Mouse (Mus musculus): Measurements from ENCODE around the gene Myh10. TPM values are rescaled to one million over a fixed set of nuclear protein-coding genes. Genes with fewer than 3 reads are reported as not detected.
A peak's percentile ranks its signal among the peaks of the same experiment; 100 is the strongest.

The Myh10 gene
- polyA plus RNA-seq, 1 experiment from 2014 or later, result 81.1 TPM

DNA sequence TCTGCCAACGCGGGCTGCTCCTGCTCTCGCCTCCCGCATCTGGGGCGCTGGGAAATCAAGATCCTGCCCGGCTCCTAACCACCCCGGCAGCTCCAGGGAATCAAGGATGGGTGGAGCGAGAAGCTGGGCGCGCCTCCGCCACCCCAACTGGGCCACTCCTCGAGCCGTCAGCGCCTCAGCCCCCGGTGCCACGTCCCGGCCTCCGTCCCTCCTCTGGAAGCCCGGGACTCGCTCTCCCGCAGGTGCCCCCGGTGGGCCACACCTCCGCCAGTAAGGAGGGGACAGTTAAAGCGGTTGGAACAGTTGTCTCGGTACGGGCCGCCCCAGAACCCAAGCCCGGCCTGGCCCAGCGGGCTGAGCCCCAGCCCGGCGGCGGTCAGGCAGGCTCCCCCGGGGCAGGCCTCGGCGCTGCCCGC, 161.1 kb downstream of the Myh10 start:
- no peaks in the 10 kb centered on the region for H3K27me3 ChIP-seq (ENCODE audit: control insufficient read depth, insufficient read depth, low read length)
- peak overlapping the region; percentile 93 for H3K9ac ChIP-seq (ENCODE audit: low read length)
- peak overlapping the region; percentile 97 for H3K27ac ChIP-seq (ENCODE audit: low read length)
- H3K36me3 ChIP-seq (ENCODE audit: control insufficient read depth, insufficient read depth), result no peaks in the 10 kb centered on the region
- peaks cover 21% of the 10 kb centered on the region for H3K4me1 ChIP-seq (ENCODE audit: control insufficient read depth, insufficient read depth, low read length)
- H3K9me3 ChIP-seq (replicated peaks; ENCODE audit: control insufficient read depth, low read length), result no peaks in the 10 kb centered on the region
- 0% methylated on average over 35 of the region's 36 CpGs for WGBS
- peak overlapping the region; percentile 84 for H3K4me3 ChIP-seq (ENCODE audit: low read length)
- H3K4me2 ChIP-seq (ENCODE audit: low read depth, low read length), result peak overlapping the region; percentile 88
- peak; percentile 57 for ATAC-seq (replicated peaks; ENCODE audit: extremely low read depth, insufficient read depth, low FRiP score)

DNA sequence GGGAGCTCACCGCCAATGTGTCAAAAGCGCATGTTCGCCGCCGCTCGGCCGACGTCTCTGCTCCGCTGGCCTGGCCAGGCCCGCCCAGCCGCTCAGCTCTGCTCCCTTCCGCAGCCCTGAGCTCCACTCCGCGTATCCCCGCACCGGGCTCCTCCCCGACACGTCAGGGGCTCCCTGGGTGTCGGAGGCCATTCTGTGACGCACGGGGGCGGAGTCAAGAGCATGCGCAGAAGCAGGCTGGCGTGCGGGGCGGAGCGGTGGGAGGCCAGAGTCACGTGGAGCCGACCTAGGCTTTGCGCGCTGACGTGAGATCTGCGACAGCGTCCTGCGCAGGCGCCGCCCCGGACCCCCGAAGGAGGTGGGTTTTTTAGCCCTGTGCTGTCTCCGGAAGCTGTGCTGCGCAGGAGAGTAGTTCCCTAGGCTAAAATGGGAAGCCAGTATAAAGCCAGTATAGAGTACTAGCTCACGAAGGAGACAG, 161.6 kb downstream of the Myh10 start:
- H3K9ac ChIP-seq (ENCODE audit: low read length), result peak overlapping the region; percentile 93
- no peaks in the 10 kb centered on the region for H3K9me3 ChIP-seq (replicated peaks; ENCODE audit: control insufficient read depth, low read length)
- peak overlapping the region; percentile 97 for H3K27ac ChIP-seq (ENCODE audit: low read length)
- no peaks in the 10 kb centered on the region for H3K27me3 ChIP-seq (ENCODE audit: control insufficient read depth, insufficient read depth, low read length)
- peaks cover 18% of the 10 kb centered on the region for H3K4me1 ChIP-seq (ENCODE audit: control insufficient read depth, insufficient read depth, low read length)
- H3K4me3 ChIP-seq (ENCODE audit: low read length), result peak overlapping the region; percentile 84
- H3K4me2 ChIP-seq (ENCODE audit: low read depth, low read length), result peak overlapping the region; percentile 88
- 0% methylated on average over 40 of the region's 42 CpGs for WGBS
- peak; percentile 98 for ATAC-seq (replicated peaks; ENCODE audit: extremely low read depth, insufficient read depth, low FRiP score)
- no peaks in the 10 kb centered on the region for H3K36me3 ChIP-seq (ENCODE audit: control insufficient read depth, insufficient read depth)

DNA sequence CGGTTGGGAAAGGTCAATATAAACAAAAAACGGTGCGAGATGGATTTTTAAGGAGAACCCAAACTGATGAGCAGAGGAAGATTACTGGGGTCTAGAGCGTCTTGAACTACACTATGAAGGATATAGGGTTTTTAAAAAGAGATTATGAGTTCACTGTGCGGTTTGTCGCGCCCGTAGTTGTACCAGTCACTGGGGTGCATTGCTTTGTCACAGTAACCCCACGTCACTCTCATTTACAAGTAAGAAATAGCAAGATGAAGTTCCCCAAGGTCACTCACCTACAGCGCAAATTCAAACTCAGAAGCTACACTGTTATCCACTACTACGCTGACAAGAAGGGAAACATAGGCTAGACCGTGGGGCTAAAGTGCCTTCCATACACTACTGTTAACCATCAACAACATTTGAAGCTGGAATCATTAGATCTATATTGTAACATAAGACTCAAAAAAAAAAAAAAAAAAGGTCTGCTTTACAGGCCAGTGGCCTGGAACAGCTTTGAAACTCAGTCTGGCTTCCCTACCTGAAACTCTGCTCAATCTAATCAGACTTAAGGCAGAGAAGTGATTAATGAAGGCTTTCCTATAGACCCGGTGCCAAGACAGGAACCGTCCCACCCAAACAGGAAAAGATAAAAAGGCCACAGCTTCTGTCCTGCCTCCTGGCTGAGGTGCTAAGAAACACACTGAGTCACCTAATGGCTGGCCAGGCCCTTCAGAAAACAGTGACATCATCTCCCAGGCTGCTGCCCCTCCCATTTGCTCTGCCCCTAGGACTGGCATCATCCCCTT, 162.4 kb downstream of the Myh10 start:
- Histone ChIP-seq H3K4me1 (ENCODE audit: control insufficient read depth, insufficient read depth, low read length) (peaks cover 17% of the 10 kb centered on the region), H3K36me3 (ENCODE audit: control insufficient read depth, insufficient read depth) (no peaks in the 10 kb centered on the region), H3K9me3 (replicated peaks; ENCODE audit: control insufficient read depth, low read length) (no peaks in the 10 kb centered on the region), H3K27ac (ENCODE audit: low read length) (peak overlapping the region; percentile 92), H3K4me2 (ENCODE audit: low read depth, low read length) (peak overlapping the region; percentile 80), H3K4me3 (ENCODE audit: low read length) (peak overlapping the region; percentile 56), H3K9ac (ENCODE audit: low read length) (peak overlapping the region; percentile 76), H3K27me3 (ENCODE audit: control insufficient read depth, insufficient read depth, low read length) (no peaks in the 10 kb centered on the region)
- no peak for ATAC-seq (replicated peaks; ENCODE audit: extremely low read depth, insufficient read depth, low FRiP score)
- 31% methylated on average over 14 of the region's 14 CpGs for WGBS

DNA sequence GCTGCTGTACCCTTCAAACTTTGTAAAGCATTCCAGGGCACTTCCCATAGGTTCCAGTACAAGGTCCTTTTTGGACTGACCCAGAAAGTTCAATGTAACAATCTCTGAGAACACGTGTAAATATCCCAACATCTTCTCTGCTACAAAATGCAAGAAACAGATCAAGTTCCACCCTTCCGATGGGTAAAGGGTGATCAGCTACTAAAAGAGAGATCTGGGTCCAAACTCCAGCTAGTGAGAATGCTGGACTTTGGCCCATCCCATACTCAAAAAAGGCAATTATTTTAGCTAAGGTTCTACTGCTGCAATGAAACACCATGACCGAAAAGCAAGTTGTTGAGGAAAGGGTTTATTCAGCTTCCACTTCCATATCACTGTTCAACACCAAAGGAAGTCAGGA, 163.3 kb downstream of the Myh10 start:
- Histone ChIP-seq H3K27me3 (ENCODE audit: control insufficient read depth, insufficient read depth, low read length) (no peaks in the 10 kb centered on the region), H3K9ac (ENCODE audit: low read length) (no peak overlapping the region), H3K4me1 (ENCODE audit: control insufficient read depth, insufficient read depth, low read length) (peaks cover 17% of the 10 kb centered on the region), H3K4me3 (ENCODE audit: low read length) (no peak overlapping the region), H3K27ac (ENCODE audit: low read length) (peak overlapping the region; percentile 53), H3K4me2 (ENCODE audit: low read depth, low read length) (no peak overlapping the region), H3K9me3 (replicated peaks; ENCODE audit: control insufficient read depth, low read length) (no peaks in the 10 kb centered on the region), H3K36me3 (ENCODE audit: control insufficient read depth, insufficient read depth) (no peaks in the 10 kb centered on the region)
- WGBS, result 78% methylated on average over 3 of the region's 3 CpGs
- no peak for ATAC-seq (replicated peaks; ENCODE audit: extremely low read depth, insufficient read depth, low FRiP score)

DNA sequence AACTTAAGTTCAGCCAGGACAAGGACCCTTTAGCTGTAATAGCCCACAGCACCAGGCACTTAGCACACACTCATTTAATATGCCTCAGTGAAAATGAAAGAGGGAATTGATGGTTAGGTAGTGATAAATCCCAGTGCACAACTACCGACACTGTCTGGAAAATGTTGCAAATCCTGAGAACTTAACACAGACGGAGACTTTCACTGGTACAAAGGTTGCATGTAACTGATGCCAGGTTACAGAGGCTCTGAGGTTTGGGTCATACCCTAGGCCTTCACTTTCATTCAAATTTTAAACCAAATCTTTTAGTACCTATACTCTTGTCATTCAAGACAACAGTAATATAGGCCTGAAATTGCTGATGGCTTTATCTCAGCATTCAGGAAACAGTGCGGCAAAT, 166.0 kb downstream of the Myh10 start:
- 78% methylated on average over 3 of the region's 3 CpGs for WGBS

DNA sequence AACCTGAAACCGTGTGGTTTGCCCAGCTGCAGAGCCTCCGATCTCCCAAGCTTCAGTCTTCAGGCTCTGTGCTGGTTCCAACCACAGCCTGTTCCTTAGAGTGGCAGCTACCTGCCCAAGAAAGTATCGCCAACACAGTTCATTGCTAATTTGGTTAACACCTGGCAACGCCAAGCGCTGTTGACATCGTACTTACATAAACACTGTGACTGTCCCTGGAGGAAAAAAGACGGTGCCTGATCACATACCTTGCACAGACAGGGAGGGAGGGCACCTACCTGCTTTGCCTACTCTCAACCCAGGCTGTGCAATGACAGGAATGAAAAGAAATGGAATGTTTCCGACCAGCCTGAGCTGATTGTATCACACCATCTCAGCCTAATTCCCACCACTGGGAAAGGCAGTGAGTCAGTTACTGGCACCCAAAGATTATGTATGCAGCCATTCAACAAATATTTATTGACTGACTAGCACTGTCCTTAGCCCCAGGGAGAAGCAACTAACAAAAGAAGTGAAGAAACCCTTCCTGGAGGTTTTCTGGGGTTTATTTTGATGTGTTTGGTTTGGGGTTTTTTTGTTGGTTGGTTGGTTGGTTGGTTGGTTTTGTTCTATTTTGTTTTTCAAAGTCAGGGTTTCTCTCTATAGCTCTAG, 168.7 kb downstream of the Myh10 start:
- no peak for ATAC-seq (replicated peaks; ENCODE audit: extremely low read depth, insufficient read depth, low FRiP score)
- H3K27me3 ChIP-seq (ENCODE audit: control insufficient read depth, insufficient read depth, low read length), result no peaks in the 10 kb centered on the region
- no peaks in the 10 kb centered on the region for H3K9me3 ChIP-seq (replicated peaks; ENCODE audit: control insufficient read depth, low read length)
- H3K9ac ChIP-seq (ENCODE audit: low read length), result no peak overlapping the region
- H3K4me1 ChIP-seq (ENCODE audit: control insufficient read depth, insufficient read depth, low read length), result peaks cover 19% of the 10 kb centered on the region
- 75% methylated on average over 8 of the region's 8 CpGs for WGBS
- H3K4me3 ChIP-seq (ENCODE audit: low read length), result no peak overlapping the region
- no peaks in the 10 kb centered on the region for H3K36me3 ChIP-seq (ENCODE audit: control insufficient read depth, insufficient read depth)
- no peak overlapping the region for H3K4me2 ChIP-seq (ENCODE audit: low read depth, low read length)
- no peak overlapping the region for H3K27ac ChIP-seq (ENCODE audit: low read length)

More for the DNA sequence above, 166.0 kb downstream of the Myh10 start:
- Histone ChIP-seq H3K36me3 (ENCODE audit: control insufficient read depth, insufficient read depth) (no peaks in the 10 kb centered on the region), H3K4me2 (ENCODE audit: low read depth, low read length) (no peak overlapping the region), H3K27ac (ENCODE audit: low read length) (no peak overlapping the region), H3K4me1 (ENCODE audit: control insufficient read depth, insufficient read depth, low read length) (peaks cover 5% of the 10 kb centered on the region), H3K27me3 (ENCODE audit: control insufficient read depth, insufficient read depth, low read length) (no peaks in the 10 kb centered on the region), H3K4me3 (ENCODE audit: low read length) (no peak overlapping the region), H3K9me3 (replicated peaks; ENCODE audit: control insufficient read depth, low read length) (no peaks in the 10 kb centered on the region), H3K9ac (ENCODE audit: low read length) (no peak overlapping the region)
- no peak for ATAC-seq (replicated peaks; ENCODE audit: extremely low read depth, insufficient read depth, low FRiP score)

DNA sequence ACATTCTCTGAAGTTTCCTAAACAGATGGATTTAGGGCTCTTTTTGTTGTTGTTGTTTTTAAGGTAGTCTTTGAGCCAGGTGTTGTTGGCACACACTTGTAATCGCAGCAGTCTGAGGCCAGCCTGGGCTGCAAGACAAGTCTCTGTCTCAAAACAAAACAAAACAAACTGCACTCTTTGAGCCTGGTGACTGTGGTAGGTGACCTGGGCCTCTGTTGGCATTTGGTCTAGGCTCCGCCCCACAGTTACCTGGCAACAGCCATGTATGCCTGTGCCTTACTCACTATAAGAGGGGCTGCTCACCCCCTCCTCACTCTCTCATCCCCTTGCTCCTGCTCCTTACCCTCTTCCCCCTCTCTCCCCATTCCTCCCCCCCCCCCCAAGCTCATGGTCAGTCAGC, 170.9 kb downstream of the Myh10 start:
- Histone ChIP-seq H3K4me1 (ENCODE audit: control insufficient read depth, insufficient read depth, low read length) (peaks cover 22% of the 10 kb centered on the region), H3K27me3 (ENCODE audit: control insufficient read depth, insufficient read depth, low read length) (no peaks in the 10 kb centered on the region), H3K4me2 (ENCODE audit: low read depth, low read length) (no peak overlapping the region), H3K4me3 (ENCODE audit: low read length) (no peak overlapping the region), H3K9ac (ENCODE audit: low read length) (no peak overlapping the region), H3K27ac (ENCODE audit: low read length) (no peak overlapping the region), H3K9me3 (replicated peaks; ENCODE audit: control insufficient read depth, low read length) (no peaks in the 10 kb centered on the region), H3K36me3 (ENCODE audit: control insufficient read depth, insufficient read depth) (no peaks in the 10 kb centered on the region)
- WGBS, result 71% methylated on average over 2 of the region's 2 CpGs
- no peak for ATAC-seq (replicated peaks; ENCODE audit: extremely low read depth, insufficient read depth, low FRiP score)

DNA sequence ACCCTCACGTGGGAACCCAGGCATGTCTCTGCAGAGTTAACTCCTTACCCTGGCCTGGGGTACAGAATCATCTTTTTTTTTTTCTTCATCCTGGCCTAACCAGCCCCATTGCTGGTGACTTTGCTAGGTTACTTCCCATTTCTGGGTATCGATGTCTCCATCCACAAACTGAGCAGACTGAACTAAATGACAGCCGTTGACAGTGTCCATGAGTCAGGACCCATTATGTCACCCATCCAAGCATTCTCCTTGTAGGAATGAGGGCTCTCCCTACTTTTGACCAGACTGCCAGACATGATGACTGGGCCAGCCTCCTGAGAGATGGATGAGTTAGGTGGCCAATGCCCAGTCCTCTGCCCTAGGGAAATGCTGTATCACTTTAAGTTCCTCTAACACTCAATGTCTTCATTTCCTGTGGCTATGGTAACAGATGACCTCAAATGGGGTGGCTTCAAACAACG, 172.3 kb downstream of the Myh10 start:
- no peak overlapping the region; the same call in 1 of the 2 replicates for H3K27ac ChIP-seq (ENCODE audit: low read length)
- H3K27me3 ChIP-seq (ENCODE audit: control insufficient read depth, insufficient read depth, low read length), result no peaks in the 10 kb centered on the region
- WGBS, result 65% methylated on average over 4 of the region's 4 CpGs
- H3K4me2 ChIP-seq (ENCODE audit: low read depth, low read length), result no peak overlapping the region
- no peak overlapping the region for H3K4me3 ChIP-seq (ENCODE audit: low read length)
- no peaks in the 10 kb centered on the region for H3K36me3 ChIP-seq (ENCODE audit: control insufficient read depth, insufficient read depth)
- no peak for ATAC-seq (replicated peaks; ENCODE audit: extremely low read depth, insufficient read depth, low FRiP score)
- peaks cover 22% of the 10 kb centered on the region for H3K4me1 ChIP-seq (ENCODE audit: control insufficient read depth, insufficient read depth, low read length)
- no peak overlapping the region for H3K9ac ChIP-seq (ENCODE audit: low read length)
- H3K9me3 ChIP-seq (replicated peaks; ENCODE audit: control insufficient read depth, low read length), result no peaks in the 10 kb centered on the region

Data from heart, embryonic 16.5 days (tissue).